Mouse (Mus musculus) gastrocnemius, postnatal 14 days (tissue): ENCODE measurements around the gene Myl6. TPM values are rescaled to one million over a fixed set of nuclear protein-coding genes. Genes with fewer than 3 reads are reported as not detected.

Experiments
- DNase-seq: peaks from one replicate; pipeline ENCODE4 v3.0.0; 2021; ENCODE audit warnings: mixed read lengths
- intact Hi-C: fragments of 180-260 bp; cut with DNase I; formaldehyde crosslinking; loops from one replicate; pipeline ENCODE4 v1.15.1; 2025; ENCODE audit warnings: low total_unique reads
- long read RNA-seq, 2 experiments: library from polyadenylated mRNA; stranded (forward); transcript quantifications; one replicate each; pipeline ENCODE4 v2.0.0; 2021
- total RNA-seq, 2 experiments: library from RNA; stranded (reverse); gene quantifications; 2 replicates each; pipeline ENCODE4 v1.2.3; 2021

Gene Myl6
- 100 to 1,000 TPM; 214 to 276 TPM for total RNA-seq
- long read RNA-seq, experiment 1, transcript Myl6-206 (7 exons, 691 nt), result major isoform, 50 of 151 reads
- long read RNA-seq, experiment 1, transcript Myl6-209 (1 exons, 3,040 nt), result minor isoform, 6 of 151 reads
- long read RNA-seq, experiment 1, transcript Myl6-201 (6 exons, 665 nt), result major isoform, 50 of 151 reads
- long read RNA-seq, experiment 1, partial matches to known transcripts, result 24 of 151 reads
- long read RNA-seq, experiment 1, other reads (novel, unspliced or antisense), result 18 of 151 reads
- long read RNA-seq, experiment 2, transcript Myl6-201 (6 exons, 665 nt), result major isoform, 53 of 136 reads
- long read RNA-seq, experiment 2, transcript Myl6-206 (7 exons, 691 nt), result minor isoform, 33 of 136 reads
- long read RNA-seq, experiment 2, partial matches to known transcripts, result 21 of 136 reads
- long read RNA-seq, experiment 2, other reads (novel, unspliced or antisense), result 22 of 136 reads

GRCm38 (mm10) chr10:128493695-128494666 is at the start of gene Myl6:
TSS of gene Myl6 (minus strand) at chr10:128494145.
- intact Hi-C loops, result no loop called here
- peak; percentile 98 for DNase-seq

GRCm38 (mm10) chr10:128543100-128543499 is 49.2 kb upstream of the Myl6 start:
- intact Hi-C loops, result no loop called here
- DNase-seq, result no peak

- intact Hi-C loops, result no loop called here
- DNase-seq, result no peak
These were observed 44.5 kb upstream of the Myl6 start for GRCm38 (mm10) chr10:128538340-128538870.

GRCm38 (mm10) chr10:128536266-128536940 is 42.5 kb upstream of the Myl6 start:
- intact Hi-C loops, result no loop called here
- peak; percentile 86 for DNase-seq

GRCm38 (mm10) chr10:128535624-128536265 is 41.8 kb upstream of the Myl6 start:
- intact Hi-C loops, result no loop called here
- DNase-seq, result no peak

- DNase-seq, result no peak
- intact Hi-C loops, result no loop called here
These were observed 41.3 kb upstream of the Myl6 start for GRCm38 (mm10) chr10:128535206-128535605.

- intact Hi-C loops, result no loop called here
- DNase-seq, result no peak
These were observed 32.7 kb upstream of the Myl6 start for GRCm38 (mm10) chr10:128526366-128527356.

- DNase-seq, result peak; percentile 94
- intact Hi-C loops, result no loop called here
These were observed 31.8 kb upstream of the Myl6 start, which contains the start of gene Esyt1 for GRCm38 (mm10) chr10:128525671-128526308. TSS of gene Esyt1 (minus strand) at chr10:128525871.

- intact Hi-C loops, result no loop called here
- peak; percentile 65 for DNase-seq
These were observed 31.1 kb upstream of the Myl6 start for GRCm38 (mm10) chr10:128524732-128525662.

- intact Hi-C loops, result no loop called here
- DNase-seq, result no peak
These were observed 30.3 kb upstream of the Myl6 start for GRCm38 (mm10) chr10:128524111-128524731.

GRCm38 (mm10) chr10:128522351-128522750 is 28.4 kb upstream of the Myl6 start:
- DNase-seq, result no peak
- intact Hi-C loops, result no loop called here

- intact Hi-C loops, result no loop called here
- DNase-seq, result no peak
These were observed 26.6 kb upstream of the Myl6 start for GRCm38 (mm10) chr10:128520591-128520990.

GRCm38 (mm10) chr10:128518833-128519232 is 24.9 kb upstream of the Myl6 start:
- intact Hi-C loops, result no loop called here
- peak; percentile 41 for DNase-seq

GRCm38 (mm10) chr10:128516677-128517076 is 22.7 kb upstream of the Myl6 start:
- intact Hi-C loops, result no loop called here
- DNase-seq, result no peak

GRCm38 (mm10) chr10:128516029-128516428 is 22.1 kb upstream of the Myl6 start:
- intact Hi-C loops, result no loop called here
- no peak for DNase-seq

- intact Hi-C loops, result no loop called here
- no peak for DNase-seq
These were observed 21.1 kb upstream of the Myl6 start for GRCm38 (mm10) chr10:128515044-128515443.
